Mouse (Mus musculus): ENCODE measurements around the gene Pheta1.

- TF ChIP-seq POLR2A (IDR thresholded peaks at IDR 0.05; ENCODE audit: borderline replicate concordance, control insufficient read depth, low read depth, low read length) (no peak), CTCF (IDR thresholded peaks at IDR 0.05; ENCODE audit: control insufficient read depth, insufficient read depth, low read length) (no peak)
These were observed 28.6 kb upstream of the Pheta1 start for GRCm38 (mm10) chr5:121820161-121820560.

Data from bone marrow, adult 2 months (tissue).